Mouse (Mus musculus) spleen, postnatal 36 days (tissue): Measurements from ENCODE around the gene Ankrd13b.

ENCODE experiments used
- DNase-seq, 2 experiments: peaks; one replicate each; pipeline ENCODE4 v3.0.0; 2022; ENCODE audit warnings: low spot score in 2 of 2, mixed read lengths in 1 of 2

Gene Ankrd13b

GRCm38 (mm10) chr11:77508068-77509021 lies 18.9 kb upstream of the Ankrd13b start:
- peak; percentile 81 to 84 for DNase-seq

GRCm38 (mm10) chr11:77507426-77507825 lies 17.9 kb upstream of the Ankrd13b start:
- DNase-seq = no peak

GRCm38 (mm10) chr11:77506941-77507340 lies 17.5 kb upstream of the Ankrd13b start:
- DNase-seq = no peak

- no peak for DNase-seq
Observed at GRCm38 (mm10) chr11:77506273-77506672, 16.8 kb upstream of the Ankrd13b start.

- DNase-seq = no peak
Observed at GRCm38 (mm10) chr11:77505291-77505980, 16.0 kb upstream of the Ankrd13b start.

- no peak for DNase-seq
Observed at GRCm38 (mm10) chr11:77504377-77504776, 14.9 kb upstream of the Ankrd13b start.

- no peak for DNase-seq
Observed at GRCm38 (mm10) chr11:77503511-77503910, 14.0 kb upstream of the Ankrd13b start.

- DNase-seq = no peak
Observed at GRCm38 (mm10) chr11:77502481-77502880, 13.0 kb upstream of the Ankrd13b start.

GRCm38 (mm10) chr11:77501971-77502370 lies 12.5 kb upstream of the Ankrd13b start:
- DNase-seq = no peak

- DNase-seq = peak; percentile 60 to 67
Observed at GRCm38 (mm10) chr11:77501392-77501791, 11.9 kb upstream of the Ankrd13b start.

GRCm38 (mm10) chr11:77500361-77501325 lies 11.2 kb upstream of the Ankrd13b start:
- no peak for DNase-seq

GRCm38 (mm10) chr11:77499354-77499753 lies 9.9 kb upstream of the Ankrd13b start:
- DNase-seq = no peak

- no peak for DNase-seq
Observed at GRCm38 (mm10) chr11:77498261-77499139, 9.0 kb upstream of the Ankrd13b start.

- no peak for DNase-seq
Observed at GRCm38 (mm10) chr11:77497851-77498250, 8.4 kb upstream of the Ankrd13b start.

GRCm38 (mm10) chr11:77497341-77497756 lies 7.9 kb upstream of the Ankrd13b start:
- peak; percentile 58 to 64 for DNase-seq

- DNase-seq = no peak
Observed at GRCm38 (mm10) chr11:77495507-77495906, 6.0 kb upstream of the Ankrd13b start.

- DNase-seq = no peak
Observed at GRCm38 (mm10) chr11:77494782-77495181, 5.3 kb upstream of the Ankrd13b start.

- no peak for DNase-seq
Observed at GRCm38 (mm10) chr11:77494344-77494676, 4.8 kb upstream of the Ankrd13b start.

- DNase-seq = peak in 1 of 2 experiments; percentile 40
Observed at GRCm38 (mm10) chr11:77493512-77494343, 4.2 kb upstream of the Ankrd13b start, which contains the start of gene Git1. Gene Git1, plus strand, starts transcription at chr11:77493562.

- DNase-seq = peak; percentile 94
Observed at GRCm38 (mm10) chr11:77492911-77493332, 3.4 kb upstream of the Ankrd13b start.
